Mouse (Mus musculus) ovary, adult 18-20 months (tissue): ENCODE measurements at regions not wholly inside any gene's neighbourhood (a gene's known extent, or its start where the extent isn't known, plus 50 kb on each side); places are given as distances from the start of the nearest gene placed in this dataset.

Experiments used
- DNase-seq: peaks from one replicate; pipeline ENCODE4 v3.0.0; 2022; ENCODE audit warnings: low spot score, mixed read lengths

- no peak for DNase-seq
These were observed 183.5 kb downstream of the Ifng start for GRCm38 (mm10) chr10:118624368-118624767.

DNA sequence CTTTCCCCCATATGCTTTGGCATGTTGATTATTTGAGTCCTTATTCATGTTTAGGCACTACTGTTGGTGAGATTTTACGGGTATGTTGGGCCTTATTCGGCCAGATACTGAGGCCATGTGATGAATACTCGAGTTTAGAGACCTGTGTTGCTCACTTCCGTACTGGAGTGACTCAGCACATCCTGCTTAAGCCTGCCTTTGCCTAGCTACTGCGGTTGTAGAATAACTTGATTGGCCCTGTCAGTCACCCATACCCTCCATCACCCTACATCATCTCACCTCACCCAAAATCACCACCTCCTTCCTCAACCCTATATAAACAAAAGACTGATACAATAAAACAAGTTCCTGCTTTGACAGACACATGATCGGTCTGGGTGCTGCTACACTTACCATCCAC lies 187.2 kb downstream of the Ifng start:
- no peak for DNase-seq

DNA sequence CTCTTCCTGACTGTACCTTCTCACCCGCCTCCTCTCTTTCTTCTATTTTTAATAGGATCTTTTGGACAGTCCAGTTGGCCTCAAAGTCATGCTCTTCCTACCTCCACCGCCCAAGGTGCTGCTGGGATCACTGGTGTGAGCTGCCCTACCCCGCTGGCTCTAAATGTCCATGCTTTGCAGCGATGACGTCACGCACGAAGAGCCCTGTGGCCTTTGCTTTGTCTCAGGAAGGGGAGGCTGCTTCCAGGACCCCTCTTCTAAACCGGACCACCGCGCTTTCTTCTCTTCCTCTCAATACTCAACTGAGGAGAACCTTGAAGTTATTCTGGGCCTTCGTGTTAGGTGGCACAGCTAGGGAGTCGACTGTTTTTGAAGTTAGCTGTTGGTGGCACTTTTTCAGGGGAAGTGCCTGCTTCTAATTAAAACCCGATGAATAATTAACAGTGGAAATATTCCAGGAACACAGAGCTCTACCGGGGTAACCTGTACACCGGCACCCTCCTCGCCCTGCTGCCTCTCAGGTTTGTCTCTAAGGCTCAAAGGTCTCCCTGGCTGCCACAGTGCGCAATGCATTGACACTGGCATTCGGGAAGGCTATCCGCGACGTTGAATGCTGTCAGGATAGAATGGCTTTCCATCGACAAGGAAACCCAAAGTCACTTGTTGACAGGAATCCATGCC lies 188.7 kb downstream of the Ifng start:
- no peak for DNase-seq

GRCm38 (mm10) chr10:118631786-118632185 lies 190.9 kb downstream of the Ifng start:
- no peak for DNase-seq

GRCm38 (mm10) chr10:118632187-118632586 lies 191.3 kb downstream of the Ifng start:
- no peak for DNase-seq

GRCm38 (mm10) chr10:118633429-118633828 lies 192.6 kb downstream of the Ifng start:
- no peak for DNase-seq

- no peak for DNase-seq
These were observed 198.3 kb downstream of the Ifng start for GRCm38 (mm10) chr10:118639097-118639496.

DNA sequence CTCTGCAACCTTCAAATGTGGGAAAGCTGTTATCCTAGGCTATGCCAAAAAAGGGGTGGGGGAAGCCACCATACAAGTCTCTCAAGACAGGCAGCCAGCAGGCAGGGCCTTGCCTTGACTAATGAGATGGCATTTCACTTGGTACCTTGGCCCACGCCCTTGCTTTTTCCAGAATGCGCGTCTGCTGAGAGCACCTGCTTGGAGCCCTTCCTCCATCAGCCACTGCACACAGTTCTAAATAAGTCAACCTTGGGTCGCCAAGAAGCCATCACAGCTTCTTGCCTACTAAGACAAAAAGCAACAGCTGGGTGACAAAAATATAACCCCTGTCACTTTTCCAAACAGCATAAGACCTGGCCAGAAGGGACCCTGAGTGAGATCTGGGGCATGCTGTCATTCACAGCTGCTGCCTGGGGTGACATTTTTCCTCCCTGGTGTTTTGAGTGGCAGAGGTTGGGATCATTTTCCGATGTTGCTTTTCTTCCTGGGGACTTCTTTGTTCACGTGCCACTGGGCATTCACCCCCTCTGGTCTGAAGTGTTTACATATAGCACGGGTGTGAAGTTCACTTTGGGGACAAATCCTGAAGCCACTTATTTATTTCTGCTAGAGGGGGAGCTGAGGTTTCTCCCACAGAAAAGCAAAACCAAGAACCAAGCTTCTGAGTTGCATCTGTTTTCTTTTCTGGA lies 199.4 kb downstream of the Ifng start:
- no peak for DNase-seq

- DNase-seq, result no peak
These were observed 200.1 kb downstream of the Ifng start for GRCm38 (mm10) chr10:118640810-118641427.

- DNase-seq, result no peak
These were observed 202.8 kb downstream of the Ifng start for GRCm38 (mm10) chr10:118643622-118644021.

GRCm38 (mm10) chr10:118648111-118648510 lies 207.3 kb downstream of the Ifng start:
- DNase-seq, result no peak

DNA sequence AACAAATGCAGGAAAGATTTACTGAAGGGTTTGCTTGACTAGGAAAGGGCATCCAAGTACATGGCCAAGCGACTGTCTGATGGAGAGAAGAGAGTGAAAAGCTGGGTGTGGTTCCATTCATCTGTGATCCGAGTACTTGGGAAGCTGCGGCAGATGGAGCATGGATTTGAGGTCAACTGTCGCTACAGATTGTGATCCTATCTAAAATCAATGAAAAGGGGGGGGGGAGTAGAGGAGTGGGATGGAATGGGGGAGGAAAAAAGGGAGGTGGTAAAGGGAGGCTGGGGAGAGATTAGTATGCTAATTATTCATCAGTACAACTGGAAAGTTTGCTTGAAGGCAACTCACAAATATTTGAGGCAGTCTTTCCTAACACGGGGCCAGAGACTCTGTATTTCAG lies 213.4 kb downstream of the Dyrk2 start:
- DNase-seq, result no peak

DNA sequence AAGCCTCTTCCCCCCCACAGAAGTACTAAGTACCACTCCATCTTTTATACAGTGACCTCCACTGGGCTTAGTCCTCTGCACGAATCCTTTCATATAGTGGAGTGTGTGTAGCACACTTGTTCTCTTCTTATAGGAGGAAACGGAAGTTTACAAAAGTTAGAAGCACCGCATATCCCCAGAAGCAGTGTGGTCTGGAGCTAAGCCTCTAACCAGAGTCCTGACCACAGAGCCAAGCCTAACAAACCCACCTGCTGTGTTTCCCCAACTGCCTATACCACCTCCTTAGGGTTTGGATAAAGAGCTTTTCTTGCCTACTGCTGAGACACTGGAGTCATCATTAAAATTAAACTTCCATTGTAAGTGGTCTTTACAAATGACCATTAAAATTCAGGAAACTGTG lies 204.0 kb downstream of the Dyrk2 start:
- no peak for DNase-seq

GRCm38 (mm10) chr10:118675816-118676465 lies 194.1 kb downstream of the Dyrk2 start:
- DNase-seq, result peak; percentile 54

GRCm38 (mm10) chr10:118678750-118679418 lies 191.1 kb downstream of the Dyrk2 start:
- DNase-seq, result no peak

DNA sequence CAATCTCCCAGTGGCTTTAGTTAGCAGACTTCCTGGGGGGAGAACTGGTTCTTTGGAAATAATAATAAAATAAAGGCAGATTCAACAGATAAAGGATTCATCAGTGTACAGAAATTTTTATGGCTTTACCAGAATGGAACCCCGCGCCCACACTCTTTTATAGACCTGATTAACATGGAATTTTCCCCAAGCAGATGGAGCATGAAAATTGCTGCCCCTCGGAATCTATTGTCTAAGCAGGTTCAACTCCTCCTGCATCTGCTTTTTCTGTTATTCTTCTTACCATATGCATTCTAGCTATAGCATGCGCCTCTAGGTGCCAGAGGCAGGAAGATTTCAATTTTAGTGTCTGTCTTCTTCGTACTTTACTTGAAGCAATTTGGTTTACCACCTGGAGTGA lies 190.5 kb downstream of the Dyrk2 start:
- DNase-seq, result no peak

DNA sequence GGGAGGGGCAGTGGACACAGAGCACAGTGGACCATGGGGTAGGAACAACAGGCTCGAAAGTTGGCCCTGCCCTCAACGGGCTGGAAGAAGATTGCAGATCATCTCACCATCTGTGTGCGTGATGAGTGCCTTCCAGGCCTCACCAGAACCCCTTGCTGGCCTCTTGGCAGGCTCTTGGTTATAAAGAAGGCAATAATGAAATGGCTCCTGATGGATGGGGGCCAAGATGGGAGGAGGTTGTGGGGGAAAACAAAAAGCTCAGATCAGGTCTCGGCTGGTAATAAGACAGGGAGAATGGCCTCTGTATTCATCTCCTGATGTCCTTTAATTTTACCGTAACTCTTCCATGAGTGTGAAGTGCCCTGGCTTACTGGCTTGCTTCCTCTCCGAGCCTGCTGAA lies 189.1 kb downstream of the Dyrk2 start:
- DNase-seq, result no peak

DNA sequence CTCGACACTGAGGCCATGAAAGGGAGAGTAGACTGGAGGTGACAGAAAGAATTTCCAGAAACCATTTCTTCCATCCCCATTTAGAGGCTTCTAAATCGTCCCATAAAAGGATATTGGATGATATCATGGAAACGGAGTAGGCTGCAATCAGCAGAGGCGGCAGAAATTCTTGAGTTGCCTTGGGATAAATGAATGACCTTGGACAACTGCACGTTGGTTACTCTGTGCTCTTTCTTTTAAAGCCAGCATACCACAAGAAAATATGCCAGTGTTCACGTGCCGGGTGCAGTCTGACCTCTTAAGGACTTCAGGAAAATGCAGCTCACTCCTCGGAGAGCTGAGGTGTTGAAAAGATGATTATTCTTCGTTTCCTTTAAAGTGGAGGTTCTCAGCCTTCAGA lies 186.7 kb downstream of the Dyrk2 start:
- DNase-seq, result peak; percentile 53

DNA sequence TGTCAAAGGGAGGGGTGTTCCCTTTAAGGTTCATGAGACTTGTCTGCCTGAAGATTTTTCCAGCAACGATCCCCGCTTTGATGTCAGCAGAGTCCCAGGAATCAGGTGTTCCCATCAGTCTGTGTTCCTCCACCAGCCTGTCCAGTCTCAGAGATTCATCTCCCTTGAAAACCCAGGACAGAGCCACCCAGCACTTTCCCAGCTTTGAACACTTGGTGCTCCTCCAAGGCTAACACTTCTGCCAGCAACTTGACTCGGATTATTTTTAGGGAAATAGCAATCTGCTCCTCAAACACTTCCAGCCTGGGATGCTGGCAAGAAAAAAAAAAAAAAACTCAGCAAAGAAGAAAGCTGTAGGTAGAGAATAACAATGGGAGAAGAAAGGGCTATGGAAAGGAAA lies 170.7 kb downstream of the Dyrk2 start:
- no peak for DNase-seq

- DNase-seq, result no peak
These were observed 169.9 kb downstream of the Dyrk2 start for GRCm38 (mm10) chr10:118700115-118700514.

DNA sequence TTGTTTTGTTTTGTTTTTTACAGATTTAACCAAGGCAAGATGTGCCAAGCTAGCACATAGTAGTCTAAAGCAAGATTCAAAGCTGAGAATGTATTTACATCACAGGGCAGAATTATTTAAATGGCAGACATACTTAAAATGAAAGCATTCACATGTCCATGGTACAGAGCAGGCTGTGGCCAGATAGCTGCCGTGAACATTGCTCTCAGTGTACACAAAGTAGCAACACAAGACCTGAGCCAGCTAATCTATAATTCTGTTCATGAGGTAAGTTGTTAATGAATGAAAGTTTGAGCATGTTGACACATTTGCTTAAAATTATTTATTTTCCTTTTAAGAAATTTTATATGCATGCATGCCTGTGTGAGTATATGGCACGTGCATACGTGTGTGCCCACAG lies 164.0 kb downstream of the Dyrk2 start:
- DNase-seq, result no peak

DNA sequence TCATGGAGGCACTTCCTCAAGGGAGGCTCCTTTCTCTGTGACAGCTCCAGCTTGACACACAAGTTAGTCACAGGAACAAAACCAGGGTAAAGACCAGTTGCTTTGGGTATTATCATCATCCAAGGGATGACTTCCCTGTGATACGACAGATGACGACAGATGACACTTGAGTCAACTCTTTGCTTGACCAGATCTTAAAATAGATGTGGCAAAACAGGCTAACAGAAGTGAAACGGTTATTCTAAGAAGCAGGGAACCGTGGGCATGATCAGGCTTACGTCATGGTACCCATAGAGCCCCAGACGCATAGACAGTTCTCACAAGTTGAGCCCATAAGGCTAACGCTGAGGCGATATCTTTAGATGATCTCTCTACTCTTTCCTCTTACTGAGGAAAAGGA lies 160.3 kb downstream of the Dyrk2 start:
- DNase-seq, result no peak
